Mouse (Mus musculus): ENCODE measurements around the gene Myl9. TPM values are rescaled to one million over a fixed set of nuclear protein-coding genes. Genes with fewer than 3 reads are reported as not detected.
"Not testable (repeated sequence)": the region's sequence is repeated elsewhere in the genome, so short reads cannot be mapped to it uniquely, and the experiment has no call there.

The Myl9 gene
- polyA plus RNA-seq, 1 experiment: 410 TPM

DNA sequence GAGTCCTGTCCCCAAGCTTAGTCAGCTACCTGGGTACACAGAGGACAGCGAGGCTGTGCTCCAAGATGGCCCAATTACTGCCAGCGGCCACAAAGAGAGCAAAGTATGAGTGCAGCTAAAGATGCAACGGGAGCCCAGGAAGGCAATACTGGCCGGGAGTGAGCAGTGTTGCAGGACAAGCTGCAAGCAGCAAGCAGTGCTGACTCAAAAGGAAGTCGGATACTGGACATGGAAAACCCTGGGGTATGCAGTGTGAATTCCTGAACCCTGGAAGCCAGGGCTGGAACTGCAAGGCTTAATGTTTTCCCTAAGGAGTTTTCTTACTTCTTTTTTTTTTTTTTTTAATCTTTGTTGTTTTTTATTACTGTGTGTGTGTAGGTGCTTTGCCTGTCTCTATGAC, 36.3 kb downstream of the Myl9 start:
- TF ChIP-seq CTCF (IDR thresholded peaks at IDR 0.05; ENCODE audit: extremely low read depth, insufficient read length, insufficient replicate concordance, low read depth, low read length) (no peak), POLR2A (IDR thresholded peaks at IDR 0.05; ENCODE audit: low read depth, low read length) (no peak)
- Histone ChIP-seq H3K27ac (ENCODE audit: insufficient read depth, low read depth, low read length) (no peak overlapping the region), H3K27me3 (ENCODE audit: control insufficient read depth, insufficient read depth, low read length) (no peaks in the 10 kb centered on the region), H3K36me3 (ENCODE audit: control insufficient read depth, insufficient read depth, low read length) (no peaks in the 10 kb centered on the region), H3K4me3 (ENCODE audit: low read depth, low read length) (no peak overlapping the region), H3K4me1 (ENCODE audit: control insufficient read depth, insufficient read depth, insufficient read length, low read length) (no peaks in the 10 kb centered on the region)
- 75% methylated on average over 5 of the region's 5 CpGs for WGBS

DNA sequence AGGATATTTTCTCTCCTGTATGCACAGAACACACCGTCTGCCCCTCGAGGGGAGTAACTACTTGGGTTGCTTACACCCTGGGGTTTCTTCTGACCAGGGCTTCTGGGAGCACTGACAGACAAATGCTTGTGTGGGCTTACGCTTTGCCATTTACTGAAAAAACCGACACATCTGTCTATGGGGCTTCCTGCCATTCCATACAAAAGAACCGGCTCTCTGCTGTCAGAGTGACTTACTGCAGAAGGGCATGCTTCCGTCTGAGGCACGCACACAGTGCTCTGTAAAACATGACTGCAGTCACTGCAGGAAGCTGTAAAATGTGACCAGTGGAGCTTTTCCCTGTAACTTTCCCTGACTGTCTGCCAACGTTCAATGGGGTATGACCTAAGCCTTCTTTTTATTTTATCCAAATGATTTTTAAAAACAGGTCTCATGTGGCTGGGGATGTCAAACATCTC, 39.2 kb downstream of the Myl9 start:
- Histone ChIP-seq H3K4me3 (ENCODE audit: low read depth, low read length) (no peak overlapping the region), H3K4me1 (ENCODE audit: control insufficient read depth, insufficient read depth, insufficient read length, low read length) (no peaks in the 10 kb centered on the region), H3K27ac (ENCODE audit: insufficient read depth, low read depth, low read length) (no peak overlapping the region), H3K36me3 (ENCODE audit: control insufficient read depth, insufficient read depth, low read length) (no peaks in the 10 kb centered on the region), H3K27me3 (ENCODE audit: control insufficient read depth, insufficient read depth, low read length) (no peaks in the 10 kb centered on the region)
- WGBS: 50% methylated on average over 8 of the region's 8 CpGs
- TF ChIP-seq POLR2A (IDR thresholded peaks at IDR 0.05; ENCODE audit: low read depth, low read length): no peak
- TF ChIP-seq CTCF (IDR thresholded peaks at IDR 0.05; ENCODE audit: extremely low read depth, insufficient read length, insufficient replicate concordance, low read depth, low read length): no peak

- no peaks in the 10 kb centered on the region for H3K4me1 ChIP-seq (ENCODE audit: control insufficient read depth, insufficient read depth, insufficient read length, low read length)
- H3K27ac ChIP-seq (ENCODE audit: insufficient read depth, low read depth, low read length): no peak overlapping the region
- WGBS: 40% methylated on average over 5 of the region's 5 CpGs
- no peak overlapping the region for H3K4me3 ChIP-seq (ENCODE audit: low read depth, low read length)
- H3K36me3 ChIP-seq (ENCODE audit: control insufficient read depth, insufficient read depth, low read length): no peaks in the 10 kb centered on the region
- H3K27me3 ChIP-seq (ENCODE audit: control insufficient read depth, insufficient read depth, low read length): no peaks in the 10 kb centered on the region
- TF ChIP-seq POLR2A (IDR thresholded peaks at IDR 0.05; ENCODE audit: low read depth, low read length): no peak
- TF ChIP-seq CTCF (IDR thresholded peaks at IDR 0.05; ENCODE audit: extremely low read depth, insufficient read length, insufficient replicate concordance, low read depth, low read length): no peak
These were observed 39.7 kb downstream of the Myl9 start for GRCm38 (mm10) chr2:156814893-156815292.

- H3K36me3 ChIP-seq (ENCODE audit: control insufficient read depth, insufficient read depth, low read length): no peaks in the 10 kb centered on the region
- H3K27me3 ChIP-seq (ENCODE audit: control insufficient read depth, insufficient read depth, low read length): no peaks in the 10 kb centered on the region
- 66% methylated on average over 3 of the region's 3 CpGs for WGBS
- no peak overlapping the region for H3K4me3 ChIP-seq (ENCODE audit: low read depth, low read length)
- H3K27ac ChIP-seq (ENCODE audit: insufficient read depth, low read depth, low read length): no peak overlapping the region
- TF ChIP-seq CTCF (IDR thresholded peaks at IDR 0.05; ENCODE audit: extremely low read depth, insufficient read length, insufficient replicate concordance, low read depth, low read length) (no peak), POLR2A (IDR thresholded peaks at IDR 0.05; ENCODE audit: low read depth, low read length) (no peak)
- no peaks in the 10 kb centered on the region for H3K4me1 ChIP-seq (ENCODE audit: control insufficient read depth, insufficient read depth, insufficient read length, low read length)
These were observed 40.2 kb downstream of the Myl9 start for GRCm38 (mm10) chr2:156815412-156815811.

DNA sequence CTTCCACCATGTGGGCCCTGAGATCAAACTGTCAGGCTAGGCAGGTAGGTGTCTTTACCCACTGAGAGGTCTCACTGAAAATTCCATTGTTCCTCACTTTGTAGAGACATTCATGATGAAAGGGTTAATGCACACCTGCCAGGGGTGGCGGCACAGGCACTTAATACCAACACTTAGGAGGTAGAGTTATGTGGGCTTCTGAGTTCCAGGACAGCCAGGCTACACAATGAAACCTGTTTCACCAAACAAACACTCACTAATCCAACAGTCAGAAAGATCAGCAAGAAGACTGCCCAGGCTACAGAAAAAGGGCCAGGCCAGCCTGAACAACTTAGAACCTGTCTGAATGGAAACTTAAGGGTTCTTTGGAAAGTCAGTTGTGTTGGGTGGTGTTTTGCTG, 40.9 kb downstream of the Myl9 start:
- no peak for TF ChIP-seq CTCF (IDR thresholded peaks at IDR 0.05; ENCODE audit: extremely low read depth, insufficient read length, insufficient replicate concordance, low read depth, low read length)
- no peak for TF ChIP-seq POLR2A (IDR thresholded peaks at IDR 0.05; ENCODE audit: low read depth, low read length)
- no peak overlapping the region for H3K27ac ChIP-seq (ENCODE audit: insufficient read depth, low read depth, low read length)
- no peaks in the 10 kb centered on the region for H3K36me3 ChIP-seq (ENCODE audit: control insufficient read depth, insufficient read depth, low read length)
- 72% methylated on average over 1 of the region's 1 CpGs for WGBS
- no peaks in the 10 kb centered on the region for H3K4me1 ChIP-seq (ENCODE audit: control insufficient read depth, insufficient read depth, insufficient read length, low read length)
- H3K4me3 ChIP-seq (ENCODE audit: low read depth, low read length): no peak overlapping the region
- no peaks in the 10 kb centered on the region for H3K27me3 ChIP-seq (ENCODE audit: control insufficient read depth, insufficient read depth, low read length)

DNA sequence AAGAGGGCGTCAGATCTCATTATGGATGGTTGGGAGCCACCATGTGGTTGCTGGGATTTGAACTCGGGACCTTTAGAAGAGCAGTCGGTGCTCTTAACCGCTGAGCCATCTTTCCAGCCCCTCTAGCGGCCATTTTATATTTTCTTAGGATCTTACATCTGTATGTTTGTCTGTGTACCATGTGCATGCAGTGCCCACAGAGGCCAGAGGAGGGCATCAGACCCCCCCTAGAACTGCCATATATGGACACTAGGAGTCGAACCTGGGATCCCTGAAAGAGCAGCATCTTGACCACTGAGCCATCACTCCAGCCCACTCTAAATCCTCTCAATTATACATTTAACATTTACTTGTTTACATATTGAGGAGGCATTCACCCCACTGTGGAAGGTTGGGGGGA, 49.9 kb downstream of the Myl9 start:
- WGBS: 90% methylated on average over 6 of the region's 6 CpGs
- H3K27ac ChIP-seq (ENCODE audit: insufficient read depth, low read depth, low read length); H3K4me1 ChIP-seq (ENCODE audit: control insufficient read depth, insufficient read depth, insufficient read length, low read length); H3K36me3 ChIP-seq (ENCODE audit: control insufficient read depth, insufficient read depth, low read length); H3K27me3 ChIP-seq (ENCODE audit: control insufficient read depth, insufficient read depth, low read length); H3K4me3 ChIP-seq (ENCODE audit: low read depth, low read length): not testable (repeated sequence)

Other genes starting within 250 kb of the Myl9 start
- 9.5 and 16.8 TPM in 2 replicates for gene Aar2, start 227.8 kb upstream of the Myl9 start, polyA plus RNA-seq (2012; rRNA removed)
- 26.0 and 47.1 TPM in 2 replicates for gene Dlgap4, start 161.7 kb upstream of the Myl9 start, polyA plus RNA-seq (2012; rRNA removed)
- gene Tgif2, start 64.6 kb downstream of the Myl9 start, polyA plus RNA-seq (2012; rRNA removed): 1.5 and 2.0 TPM in 2 replicates
- gene 4930518I15Rik, start 82.5 kb downstream of the Myl9 start, polyA plus RNA-seq (2012; rRNA removed): 0.37 and 0.42 TPM in 2 replicates
- gene Rab5if, start 87.7 kb downstream of the Myl9 start, polyA plus RNA-seq (2012; rRNA removed): 105 and 148 TPM in 2 replicates
- 1.2 and 2.0 TPM in 2 replicates for gene Sla2, start 111.8 kb downstream of the Myl9 start, polyA plus RNA-seq (2012; rRNA removed)
- 23.2 and 41.0 TPM in 2 replicates for gene Ndrg3, start 216.6 kb downstream of the Myl9 start, polyA plus RNA-seq (2012; rRNA removed)
- gene Dsn1, start 231.7 kb downstream of the Myl9 start, polyA plus RNA-seq (2012; rRNA removed): 0.70 and 1.1 TPM in 2 replicates

Data from small intestine, adult 2 months (tissue).